Mouse (Mus musculus): ENCODE measurements at regions not wholly inside any gene's neighbourhood (a gene's known extent, or its start where the extent isn't known, plus 50 kb on each side); places are given as distances from the start of the nearest gene placed in this dataset.
A peak's percentile ranks its signal among the peaks of the same experiment; 100 is the strongest.
"Not testable (repeated sequence)": the region's sequence is repeated elsewhere in the genome, so short reads cannot be mapped to it uniquely, and the experiment has no call there.

- not testable (repeated sequence) for DNase-seq (ENCODE audit: low spot score)
Observed at GRCm38 (mm10) chr13:65375273-65375672, 96.7 kb downstream of the Zfp369 start.

DNA sequence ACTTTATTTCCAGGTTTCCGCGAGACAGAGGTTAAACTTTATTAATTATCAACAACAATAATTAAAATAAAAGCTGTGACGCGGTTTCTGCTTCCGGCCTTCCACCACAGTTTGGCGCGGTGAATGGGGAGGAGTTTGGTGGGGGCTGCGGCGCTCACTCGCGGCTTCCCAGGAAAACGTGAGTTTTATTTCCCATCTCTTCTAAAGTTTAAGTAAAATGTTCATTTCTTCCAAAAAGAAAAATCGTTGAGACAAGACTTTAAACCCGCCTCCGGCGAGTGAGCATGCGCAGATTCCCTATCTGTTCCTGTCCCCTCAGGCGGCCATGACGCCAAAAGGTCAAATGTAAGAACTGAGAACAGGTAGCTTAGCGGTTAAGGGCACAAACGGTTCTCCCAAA, 100.8 kb downstream of the Zfp369 start:
- not testable (repeated sequence) for DNase-seq (ENCODE audit: low spot score)

GRCm38 (mm10) chr13:65414990-65415389, 97.5 kb upstream of the Gm10139 start:
- DNase-seq (ENCODE audit: low spot score): peak; percentile 9

DNA sequence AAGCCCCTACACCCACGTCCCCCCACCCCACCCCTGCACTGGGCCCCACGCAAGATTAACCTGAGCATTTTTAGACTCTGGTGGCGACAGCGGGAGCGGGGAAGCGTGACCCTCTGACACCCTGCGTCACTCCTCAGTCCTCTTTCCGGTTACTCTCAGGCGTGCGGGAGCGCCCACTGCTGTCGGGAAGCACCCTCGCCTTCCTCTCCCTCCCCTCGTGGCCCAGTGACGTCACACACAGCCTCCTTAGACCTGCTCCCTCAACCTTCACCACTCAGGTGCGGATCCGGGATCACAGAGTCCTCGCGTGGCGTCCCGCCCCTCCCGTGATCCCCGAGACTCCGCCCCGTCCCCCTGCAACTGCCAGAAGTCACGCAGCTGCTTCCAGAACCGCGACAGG, 92.3 kb upstream of the Gm10139 start:
- peak; percentile 64 for DNase-seq (ENCODE audit: low spot score)

Measured in testis, postnatal 14 days (tissue).